Mouse (Mus musculus): ENCODE results near the gene Fam210b. TPM values are rescaled to one million over a fixed set of nuclear protein-coding genes. Genes with fewer than 3 reads are reported as not detected.

Fam210b gene
- polyA plus RNA-seq, 1 experiment from 2014 or later: 21.6 TPM

DNA sequence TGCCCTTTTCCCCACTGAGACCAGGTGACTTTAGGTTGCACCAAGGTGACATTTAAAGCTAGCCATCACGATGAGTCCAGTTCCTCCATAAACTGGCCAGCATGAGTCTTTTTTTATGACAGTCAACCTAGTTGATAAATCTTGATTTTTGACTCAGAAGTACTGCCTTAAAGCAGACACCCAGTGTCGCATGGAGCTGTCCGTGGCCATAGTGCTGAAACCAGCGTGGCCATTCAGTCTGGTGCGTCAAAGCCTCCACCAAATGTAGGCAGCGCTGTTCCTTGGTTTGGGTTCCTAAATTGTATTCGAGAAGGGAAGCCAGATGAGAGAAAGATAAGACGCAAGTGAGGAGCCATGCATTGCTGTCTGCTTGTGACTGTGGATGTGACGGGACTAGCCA is 24.5 kb upstream of the Fam210b start:
- H3K36me3 ChIP-seq (ENCODE audit: control insufficient read depth, insufficient read depth, low read length): no peaks in the 10 kb centered on the region
- WGBS: 13% methylated on average over 9 of the region's 9 CpGs
- no peaks in the 10 kb centered on the region for H3K27me3 ChIP-seq (ENCODE audit: control insufficient read depth, insufficient read depth, low read length)
- ATAC-seq (ENCODE audit: insufficient read depth, low FRiP score): no peak
- H3K9me3 ChIP-seq (replicated peaks; ENCODE audit: control insufficient read depth, low read length): no peaks in the 10 kb centered on the region
- H3K4me2 ChIP-seq (ENCODE audit: low read depth, low read length): no peak overlapping the region
- H3K9ac ChIP-seq (ENCODE audit: low read length): no peak overlapping the region
- H3K4me1 ChIP-seq (ENCODE audit: control insufficient read depth, insufficient read depth, low read length): no peaks in the 10 kb centered on the region
- H3K4me3 ChIP-seq (replicated peaks; ENCODE audit: low read length): no peak overlapping the region
- H3K27ac ChIP-seq (ENCODE audit: low read length): no peak overlapping the region

DNA sequence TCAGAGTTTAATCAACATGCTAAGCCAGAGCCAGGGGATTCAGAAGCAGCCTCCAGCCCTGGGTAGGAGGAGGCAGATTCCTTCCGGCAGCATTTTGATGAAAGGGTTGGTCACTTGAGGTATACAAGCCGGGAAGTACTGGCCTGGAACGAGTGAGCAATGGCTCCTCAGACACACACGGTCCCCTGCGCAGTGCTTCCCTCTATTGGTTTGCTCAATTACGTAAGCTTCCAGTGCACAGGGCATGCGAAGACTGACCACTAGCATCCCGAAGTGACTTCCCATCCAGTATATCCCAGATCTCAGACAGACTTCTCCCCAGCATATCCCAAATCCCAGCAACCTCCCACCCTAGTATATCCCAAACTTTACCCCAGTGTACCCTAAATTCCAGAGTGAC is 17.1 kb upstream of the Fam210b start:
- 49% methylated on average over 8 of the region's 8 CpGs for WGBS
- Histone ChIP-seq H3K9me3 (replicated peaks; ENCODE audit: control insufficient read depth, low read length) (no peaks in the 10 kb centered on the region), H3K4me2 (ENCODE audit: low read depth, low read length) (no peak overlapping the region), H3K36me3 (ENCODE audit: control insufficient read depth, insufficient read depth, low read length) (no peaks in the 10 kb centered on the region), H3K27ac (ENCODE audit: low read length) (no peak overlapping the region), H3K27me3 (ENCODE audit: control insufficient read depth, insufficient read depth, low read length) (no peaks in the 10 kb centered on the region), H3K9ac (ENCODE audit: low read length) (no peak overlapping the region), H3K4me1 (ENCODE audit: control insufficient read depth, insufficient read depth, low read length) (no peaks in the 10 kb centered on the region), H3K4me3 (replicated peaks; ENCODE audit: low read length) (no peak overlapping the region)
- ATAC-seq (ENCODE audit: insufficient read depth, low FRiP score): no peak; the same call in 1 of the 2 replicates

DNA sequence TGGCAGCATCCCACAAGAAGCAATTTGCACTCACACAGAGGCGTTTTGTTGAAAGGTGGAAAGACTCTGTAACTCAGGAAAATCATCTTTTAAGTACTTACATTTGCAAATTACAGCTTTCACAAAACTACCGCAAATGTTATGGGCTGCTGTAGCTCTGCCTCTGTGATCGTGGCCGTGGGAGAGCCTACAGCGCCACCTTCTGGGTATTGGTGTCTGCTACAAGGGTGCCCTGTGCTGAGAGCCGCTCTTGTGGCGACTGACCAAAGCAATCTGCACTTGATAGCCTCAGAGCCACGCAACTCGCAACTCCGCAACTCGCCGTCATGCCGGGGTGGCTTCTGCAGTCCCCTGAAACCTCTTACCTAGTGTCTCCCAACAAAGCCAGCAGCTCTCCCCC is 16.2 kb upstream of the Fam210b start:
- Histone ChIP-seq H3K27me3 (ENCODE audit: control insufficient read depth, insufficient read depth, low read length) (no peaks in the 10 kb centered on the region), H3K4me2 (ENCODE audit: low read depth, low read length) (no peak overlapping the region), H3K4me3 (replicated peaks; ENCODE audit: low read length) (no peak overlapping the region), H3K9ac (ENCODE audit: low read length) (no peak overlapping the region), H3K36me3 (ENCODE audit: control insufficient read depth, insufficient read depth, low read length) (no peaks in the 10 kb centered on the region), H3K4me1 (ENCODE audit: control insufficient read depth, insufficient read depth, low read length) (no peaks in the 10 kb centered on the region), H3K9me3 (replicated peaks; ENCODE audit: control insufficient read depth, low read length) (no peaks in the 10 kb centered on the region), H3K27ac (ENCODE audit: low read length) (no peak overlapping the region)
- no peak for ATAC-seq (ENCODE audit: insufficient read depth, low FRiP score)
- WGBS: 7% methylated on average over 13 of the region's 13 CpGs

DNA sequence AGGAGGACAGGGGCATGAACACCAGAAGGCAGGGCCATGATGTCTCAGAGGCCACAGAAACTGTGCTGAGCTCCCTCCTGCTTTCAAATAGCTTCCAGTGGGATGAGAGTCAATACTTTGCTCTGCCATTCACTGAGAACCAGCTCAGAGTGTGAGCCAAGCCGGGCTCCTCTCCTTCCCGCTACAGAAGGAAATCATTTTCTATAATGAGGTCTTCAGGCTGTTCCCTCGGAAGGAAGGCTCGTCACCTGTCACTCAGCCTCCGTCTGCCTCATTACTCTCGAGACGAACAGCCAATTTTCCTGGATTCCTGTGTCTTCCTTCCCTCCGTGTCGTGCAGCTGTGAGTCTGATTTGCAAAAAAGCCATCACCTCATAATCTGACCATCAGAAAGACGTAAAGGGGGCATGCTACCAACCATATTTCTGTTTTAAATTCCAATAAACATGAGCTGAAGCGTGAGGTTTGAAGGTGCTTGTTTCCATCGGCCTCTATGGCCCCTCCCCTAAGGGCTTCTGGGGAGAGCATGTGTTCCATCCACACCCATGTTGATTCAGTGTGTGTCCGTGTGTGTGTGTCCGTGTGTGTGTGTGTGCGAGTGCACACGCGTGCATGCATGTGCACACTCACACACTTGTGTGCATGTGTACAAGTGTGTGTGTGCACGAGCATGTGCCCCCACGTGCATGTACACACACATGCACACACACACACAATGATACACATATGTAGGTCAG is 7.0 kb upstream of the Fam210b start:
- H3K27me3 ChIP-seq (ENCODE audit: control insufficient read depth, insufficient read depth, low read length): no peaks in the 10 kb centered on the region
- peaks cover 7% of the 10 kb centered on the region for H3K9me3 ChIP-seq (replicated peaks; ENCODE audit: control insufficient read depth, low read length)
- no peak overlapping the region for H3K27ac ChIP-seq (ENCODE audit: low read length)
- WGBS: 82% methylated on average over 19 of the region's 19 CpGs
- H3K4me2 ChIP-seq (ENCODE audit: low read depth, low read length): no peak overlapping the region
- no peak overlapping the region for H3K9ac ChIP-seq (ENCODE audit: low read length)
- no peak overlapping the region for H3K4me3 ChIP-seq (replicated peaks; ENCODE audit: low read length)
- no peaks in the 10 kb centered on the region for H3K4me1 ChIP-seq (ENCODE audit: control insufficient read depth, insufficient read depth, low read length)
- no peak for ATAC-seq (ENCODE audit: insufficient read depth, low FRiP score)
- no peaks in the 10 kb centered on the region for H3K36me3 ChIP-seq (ENCODE audit: control insufficient read depth, insufficient read depth, low read length)

- 55% methylated on average over 3 of the region's 3 CpGs for WGBS
- Histone ChIP-seq H3K36me3 (ENCODE audit: control insufficient read depth, insufficient read depth, low read length) (no peaks in the 10 kb centered on the region), H3K4me2 (ENCODE audit: low read depth, low read length) (no peak overlapping the region), H3K4me3 (replicated peaks; ENCODE audit: low read length) (no peak overlapping the region), H3K4me1 (ENCODE audit: control insufficient read depth, insufficient read depth, low read length) (no peaks in the 10 kb centered on the region), H3K9me3 (replicated peaks; ENCODE audit: control insufficient read depth, low read length) (peaks cover 9% of the 10 kb centered on the region), H3K9ac (ENCODE audit: low read length) (no peak overlapping the region), H3K27ac (ENCODE audit: low read length) (no peak overlapping the region), H3K27me3 (ENCODE audit: control insufficient read depth, insufficient read depth, low read length) (no peaks in the 10 kb centered on the region)
- ATAC-seq (ENCODE audit: insufficient read depth, low FRiP score): no peak
These were observed 4.4 kb upstream of the Fam210b start for GRCm38 (mm10) chr2:172340936-172341335.

DNA sequence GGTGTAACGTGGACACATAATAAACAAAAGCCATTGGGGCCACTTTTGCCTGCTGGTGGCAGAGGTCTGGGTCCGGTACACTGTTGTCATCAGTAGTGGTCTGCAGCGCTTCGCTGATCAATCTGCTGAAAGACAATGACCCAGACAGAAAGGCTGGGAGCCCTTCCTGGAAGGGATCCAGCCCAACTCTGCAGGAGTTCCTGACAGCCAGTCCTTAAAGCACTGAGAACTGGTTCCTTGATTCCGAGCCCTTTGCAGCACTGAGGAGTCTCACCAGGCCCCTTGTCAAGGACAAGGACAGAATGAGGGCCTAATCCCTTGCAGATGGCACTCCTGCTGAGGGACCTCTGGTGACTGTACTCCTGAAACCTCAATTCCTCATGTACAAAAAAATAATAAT is 3.8 kb upstream of the Fam210b start:
- H3K4me1 ChIP-seq (ENCODE audit: control insufficient read depth, insufficient read depth, low read length): peaks cover 3% of the 10 kb centered on the region
- H3K27me3 ChIP-seq (ENCODE audit: control insufficient read depth, insufficient read depth, low read length): no peaks in the 10 kb centered on the region
- no peak overlapping the region for H3K9ac ChIP-seq (ENCODE audit: low read length)
- H3K9me3 ChIP-seq (replicated peaks; ENCODE audit: control insufficient read depth, low read length): peaks cover 9% of the 10 kb centered on the region
- no peak overlapping the region for H3K4me3 ChIP-seq (replicated peaks; ENCODE audit: low read length)
- ATAC-seq (ENCODE audit: insufficient read depth, low FRiP score): no peak
- H3K27ac ChIP-seq (ENCODE audit: low read length): no peak overlapping the region
- 56% methylated on average over 5 of the region's 5 CpGs for WGBS
- H3K4me2 ChIP-seq (ENCODE audit: low read depth, low read length): no peak overlapping the region
- H3K36me3 ChIP-seq (ENCODE audit: control insufficient read depth, insufficient read depth, low read length): no peaks in the 10 kb centered on the region

- H3K9ac ChIP-seq (ENCODE audit: low read length): no peak overlapping the region
- ATAC-seq (ENCODE audit: insufficient read depth, low FRiP score): no peak
- H3K4me2 ChIP-seq (ENCODE audit: low read depth, low read length): no peak overlapping the region
- no peaks in the 10 kb centered on the region for H3K36me3 ChIP-seq (ENCODE audit: control insufficient read depth, insufficient read depth, low read length)
- no peak overlapping the region for H3K4me3 ChIP-seq (replicated peaks; ENCODE audit: low read length)
- no peaks in the 10 kb centered on the region for H3K27me3 ChIP-seq (ENCODE audit: control insufficient read depth, insufficient read depth, low read length)
- H3K4me1 ChIP-seq (ENCODE audit: control insufficient read depth, insufficient read depth, low read length): peaks cover 21% of the 10 kb centered on the region
- 89% methylated on average over 7 of the region's 7 CpGs for WGBS
- H3K27ac ChIP-seq (ENCODE audit: low read length): no peak overlapping the region
- H3K9me3 ChIP-seq (replicated peaks; ENCODE audit: control insufficient read depth, low read length): peaks cover 9% of the 10 kb centered on the region
These were observed 1.6 kb upstream of the Fam210b start for GRCm38 (mm10) chr2:172343751-172344150.

DNA sequence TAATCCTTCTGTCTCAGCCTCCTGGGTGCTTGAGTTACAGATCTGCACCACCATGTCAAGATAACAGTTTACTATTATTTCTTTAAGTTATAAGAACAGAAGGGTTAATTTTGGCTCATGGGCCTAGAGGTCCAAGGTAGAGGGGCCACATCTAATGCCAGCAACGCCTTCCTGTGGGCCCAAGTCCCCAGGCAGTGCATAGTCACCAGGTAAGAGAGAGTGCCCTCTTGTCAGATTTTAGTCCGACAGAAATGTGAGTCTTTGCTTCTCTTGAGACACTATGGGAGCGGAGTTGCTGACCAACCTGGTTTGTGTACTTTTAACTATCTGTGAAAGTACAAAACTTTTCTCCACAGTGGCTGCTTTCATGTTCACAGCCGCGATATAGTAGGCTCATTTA is 696 bp upstream of the Fam210b start:
- no peak for ATAC-seq (ENCODE audit: insufficient read depth, low FRiP score)
- 32% methylated on average over 5 of the region's 5 CpGs for WGBS
- Histone ChIP-seq H3K27ac (ENCODE audit: low read length) (peak overlapping the region; percentile 22; the same call in 1 of the 2 replicates), H3K9ac (ENCODE audit: low read length) (no peak overlapping the region), H3K27me3 (ENCODE audit: control insufficient read depth, insufficient read depth, low read length) (no peaks in the 10 kb centered on the region), H3K9me3 (replicated peaks; ENCODE audit: control insufficient read depth, low read length) (peaks cover 9% of the 10 kb centered on the region), H3K4me2 (ENCODE audit: low read depth, low read length) (peak overlapping the region; percentile 94), H3K4me3 (replicated peaks; ENCODE audit: low read length) (peak overlapping the region; percentile 71), H3K36me3 (ENCODE audit: control insufficient read depth, insufficient read depth, low read length) (no peaks in the 10 kb centered on the region), H3K4me1 (ENCODE audit: control insufficient read depth, insufficient read depth, low read length) (peaks cover 29% of the 10 kb centered on the region)

DNA sequence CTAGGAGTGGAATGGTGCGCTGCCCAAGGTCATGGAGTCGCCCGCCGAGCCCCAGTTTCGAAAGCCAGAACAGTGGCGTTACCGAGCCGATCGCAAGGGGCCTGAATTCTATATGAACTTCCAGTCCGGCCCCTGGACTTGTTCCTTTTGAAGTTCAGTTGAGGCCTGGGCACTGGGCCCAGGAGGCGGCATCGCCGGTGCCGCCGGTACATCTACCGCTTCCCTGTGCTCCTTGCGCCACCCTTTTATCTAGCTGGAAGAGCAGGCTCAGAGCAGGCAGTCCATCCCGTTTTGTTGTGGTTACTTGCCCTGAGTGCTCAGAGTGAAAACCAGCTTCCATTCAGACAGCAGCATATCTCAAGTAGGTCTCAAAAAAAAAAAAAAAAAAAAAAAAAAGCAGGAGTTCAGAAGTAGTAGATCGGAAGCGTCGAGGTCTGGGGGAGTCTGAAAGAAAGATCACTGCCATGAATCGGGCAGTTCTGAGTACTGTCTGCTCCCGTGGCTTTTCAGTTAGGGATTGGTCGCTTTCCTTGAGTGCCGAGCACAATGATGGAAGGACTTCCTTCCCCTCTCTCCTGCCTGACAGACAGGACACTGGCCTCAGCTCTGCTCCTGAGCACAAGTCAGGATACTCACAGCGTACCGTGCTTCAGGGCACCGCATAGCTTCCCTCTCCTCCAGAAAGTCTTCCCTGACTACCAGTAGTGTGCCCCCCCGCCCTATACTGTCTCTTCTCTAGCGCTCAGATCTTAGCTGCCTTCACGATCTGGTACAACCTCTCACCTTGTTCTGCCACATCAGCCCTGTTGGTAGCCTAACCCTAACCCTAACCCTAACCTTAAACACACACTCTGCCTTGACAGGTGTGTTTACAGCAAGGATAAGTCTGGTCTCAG is 917 bp downstream of the Fam210b start:
- WGBS: 12% methylated on average over 31 of the region's 31 CpGs
- no peaks in the 10 kb centered on the region for H3K27me3 ChIP-seq (ENCODE audit: control insufficient read depth, insufficient read depth, low read length)
- H3K9me3 ChIP-seq (replicated peaks; ENCODE audit: control insufficient read depth, low read length): peaks cover 9% of the 10 kb centered on the region
- peak overlapping the region; percentile 71 for H3K4me3 ChIP-seq (replicated peaks; ENCODE audit: low read length)
- peak overlapping the region; percentile 81 for H3K9ac ChIP-seq (ENCODE audit: low read length)
- peak overlapping the region; percentile 94 for H3K4me2 ChIP-seq (ENCODE audit: low read depth, low read length)
- H3K4me1 ChIP-seq (ENCODE audit: control insufficient read depth, insufficient read depth, low read length): peaks cover 29% of the 10 kb centered on the region
- ATAC-seq (ENCODE audit: insufficient read depth, low FRiP score): no peak
- H3K36me3 ChIP-seq (ENCODE audit: control insufficient read depth, insufficient read depth, low read length): no peaks in the 10 kb centered on the region
- H3K27ac ChIP-seq (ENCODE audit: low read length): 0 out of 2 replicates have a peak overlapping the region, but pooled peaks have one; percentile 26
